Mouse (Mus musculus) inflammation-experienced regulatory T-cells, adult 16 weeks (primary cell): Measurements from ENCODE around the gene Sufu. TPM values are rescaled to one million over a fixed set of nuclear protein-coding genes. Genes with fewer than 3 reads are reported as not detected.

Experiments
- polyA plus RNA-seq: library from polyadenylated mRNA; unstranded; fragments of 100-300 nt; shearing (Covaris generic); gene quantifications from one replicate; pipeline ENCODE4 v1.2.1, GENCODE M21; 2017

Sufu gene
- polyA plus RNA-seq: 45.4 TPM

GRCm38 (mm10) chr19:46396686-46397435 lies at the start of gene Sufu:
TSS of gene Sufu (plus strand) at chr19:46396896.

GRCm38 (mm10) chr19:46350168-46350932 lies 46.3 kb upstream of the Sufu start, which contains the start of gene 2310034G01Rik:
TSS of gene 2310034G01Rik (minus strand) at chr19:46350302.

GRCm38 (mm10) chr19:46395109-46396009 lies 1.3 kb upstream of the Sufu start, which contains the start of gene Actr1a:
TSS of gene Actr1a (minus strand) at chr19:46395748.

GRCm38 (mm10) chr19:46501401-46502068 lies 104.8 kb downstream of the Sufu start, which contains the start of gene Trim8:
TSS of gene Trim8 (plus strand) at chr19:46501702.

Other genes with a start within 250 kb of the Sufu start
- not detected for gene Pitx3, start 248.6 kb upstream of the Sufu start, polyA plus RNA-seq
- 91.4 TPM for gene Gbf1, start 244.4 kb upstream of the Sufu start, polyA plus RNA-seq
- 91.2 TPM for gene Nfkb2, start 92.6 kb upstream of the Sufu start, polyA plus RNA-seq
- gene Psd, start 69.7 kb upstream of the Sufu start, polyA plus RNA-seq: 6.8 TPM
- 7.8 TPM for gene Fbxl15, start 68.7 kb upstream of the Sufu start, polyA plus RNA-seq
- 58.1 TPM for gene Cuedc2, start 58.2 kb upstream of the Sufu start, polyA plus RNA-seq
- gene Mfsd13a, start 55.8 kb upstream of the Sufu start, polyA plus RNA-seq: 11.3 TPM
- 0.21 TPM for gene 2310034G01Rik, start 46.6 kb upstream of the Sufu start, polyA plus RNA-seq
- 108 TPM for gene Actr1a, start 1.1 kb upstream of the Sufu start, polyA plus RNA-seq
- 37.0 TPM for gene Trim8, start 104.8 kb downstream of the Sufu start, polyA plus RNA-seq
- gene Arl3, start 176.3 kb downstream of the Sufu start, polyA plus RNA-seq: 27.7 TPM
- 16.3 TPM for gene Sfxn2, start 176.5 kb downstream of the Sufu start, polyA plus RNA-seq
- gene Wbp1l, start 202.2 kb downstream of the Sufu start, polyA plus RNA-seq: 78.1 TPM